Mouse (Mus musculus) liver, embryonic 16.5 days (tissue): ENCODE measurements around the gene Gm21188. TPM values are rescaled to one million over a fixed set of nuclear protein-coding genes. Genes with fewer than 3 reads are reported as not detected.
"Not testable (repeated sequence)": the region's sequence is repeated elsewhere in the genome, so short reads cannot be mapped to it uniquely, and the experiment has no call there.

ENCODE experiments used
- ATAC-seq: fragments of 200-750 bp; cut with Nextera tagmentation; 2 replicates; pipeline ENCODE4 v1.8.0; 2017; ENCODE audit warnings: low read depth, mild to moderate bottlenecking, moderate number of reproducible peaks, moderate library complexity
- H3K27ac ChIP-seq: fragments of 300-500 bp; sonication (generic); 2 replicates; pipeline ENCODE4 v1.5.1; 2014; ENCODE audit warnings: mild to moderate bottlenecking, low read length
- H3K27me3 ChIP-seq: fragments of 300-500 bp; sonication (generic); 2 replicates; pipeline ENCODE4 v1.6.1; 2014; ENCODE audit warnings: low read depth, low read length, mixed read lengths; ENCODE audit not compliant: control insufficient read depth, insufficient read depth
- H3K36me3 ChIP-seq: fragments of 300-500 bp; sonication (generic); 2 replicates; pipeline ENCODE4 v1.6.1; 2014; ENCODE audit warnings: mild to moderate bottlenecking; ENCODE audit not compliant: control insufficient read depth, insufficient read depth
- H3K4me1 ChIP-seq: fragments of 300-500 bp; sonication (generic); 2 replicates; pipeline ENCODE4 v1.6.1; 2014; ENCODE audit warnings: low read depth, low read length, mixed read lengths; ENCODE audit not compliant: control insufficient read depth
- H3K4me2 ChIP-seq: fragments of 300-500 bp; sonication (generic); 2 replicates; pipeline ENCODE4 v1.6.1; 2014; ENCODE audit warnings: low read depth, low read length, mixed read lengths
- H3K4me3 ChIP-seq: fragments of 300-500 bp; sonication (generic); 2 replicates; pipeline ENCODE4 v1.5.1; 2014; ENCODE audit warnings: low read depth, mild to moderate bottlenecking, low read length
- H3K9ac ChIP-seq: fragments of 300-500 bp; sonication (generic); 2 replicates; pipeline ENCODE4 v1.6.1; 2014; ENCODE audit warnings: low read depth, low read length
- H3K9me3 ChIP-seq: fragments of 300-500 bp; sonication (generic); replicated peaks from 2 replicates; pipeline ENCODE4 v1.6.1; 2016; ENCODE audit warnings: low read length; ENCODE audit not compliant: control insufficient read depth
- WGBS: fragments of 180-500 bp; shearing (Covaris S2); extraction: QIAGEN DNeasy Blood & Tissue Kit; methylation state at CpG from one replicate; pipeline ENCODE4 v1.1.7; 2014; ENCODE audit not compliant: insufficient replicate concordance; 5-methylcytosine and 5-hydroxymethylcytosine counted together
- polyA plus RNA-seq: library from polyadenylated mRNA; unstranded; fragments of >200 nt; fragmentation: Nextera tagmentation; extraction: Ambion mirVana; gene quantifications from 2 replicates; pipeline ENCODE4 v1.2.1, GENCODE M21; 2015

Gm21188 gene
- polyA plus RNA-seq, 1 experiment from 2014 or later: 0.50 TPM

GRCm38 (mm10) chr13:120062903-120063302, 10.9 kb upstream of the Gm21188 start:
- H3K27ac ChIP-seq, H3K9ac ChIP-seq, H3K27me3 ChIP-seq, H3K4me2 ChIP-seq, H3K36me3 ChIP-seq, H3K4me3 ChIP-seq, H3K4me1 ChIP-seq, ATAC-seq, H3K9me3 ChIP-seq: not testable (repeated sequence)
- WGBS: no CpG with 5 or more reads among the region's 4 CpGs

- ATAC-seq, H3K27me3 ChIP-seq: not testable (repeated sequence)
- no CpG with 5 or more reads among the region's 5 CpGs for WGBS
Measured at GRCm38 (mm10) chr13:120048608-120049007, 3.4 kb downstream of the Gm21188 start.

GRCm38 (mm10) chr13:120048186-120048585, 3.8 kb downstream of the Gm21188 start:
- H3K9me3 ChIP-seq, H3K27ac ChIP-seq, H3K36me3 ChIP-seq, H3K4me3 ChIP-seq, H3K27me3 ChIP-seq, ATAC-seq, H3K4me1 ChIP-seq, H3K9ac ChIP-seq, H3K4me2 ChIP-seq: not testable (repeated sequence)
- no CpG with 5 or more reads among the region's 2 CpGs for WGBS

More at GRCm38 (mm10) chr13:120048608-120049007, 3.4 kb downstream of the Gm21188 start:
- not testable (repeated sequence) for H3K9me3 ChIP-seq, H3K27ac ChIP-seq, H3K9ac ChIP-seq, H3K4me1 ChIP-seq, H3K4me3 ChIP-seq, H3K4me2 ChIP-seq, H3K36me3 ChIP-seq

- H3K9ac ChIP-seq, H3K4me3 ChIP-seq, H3K27ac ChIP-seq, ATAC-seq, H3K4me2 ChIP-seq, H3K36me3 ChIP-seq, H3K27me3 ChIP-seq, H3K9me3 ChIP-seq, H3K4me1 ChIP-seq: not testable (repeated sequence)
- WGBS: 2% methylated on average over 8 of the region's 40 CpGs
Measured at GRCm38 (mm10) chr13:120046422-120047209, 5.4 kb downstream of the Gm21188 start.

- H3K4me2 ChIP-seq, ATAC-seq, H3K36me3 ChIP-seq, H3K4me3 ChIP-seq, H3K4me1 ChIP-seq, H3K9me3 ChIP-seq, H3K27ac ChIP-seq, H3K27me3 ChIP-seq, H3K9ac ChIP-seq: not testable (repeated sequence)
- no CpG with 5 or more reads among the region's 1 CpGs for WGBS
Measured at GRCm38 (mm10) chr13:120041145-120041544, 10.8 kb downstream of the Gm21188 start.

GRCm38 (mm10) chr13:120037881-120038280, 14.1 kb downstream of the Gm21188 start:
- peaks cover 11% of the 10 kb centered on the region for H3K27me3 ChIP-seq
- not testable (repeated sequence) for H3K4me1 ChIP-seq, H3K9ac ChIP-seq, ATAC-seq, H3K9me3 ChIP-seq, H3K4me2 ChIP-seq, H3K27ac ChIP-seq, H3K4me3 ChIP-seq, H3K36me3 ChIP-seq
- 8% methylated on average over 6 of the region's 6 CpGs for WGBS

- H3K9ac ChIP-seq, H3K4me1 ChIP-seq, H3K27ac ChIP-seq, H3K36me3 ChIP-seq, H3K4me2 ChIP-seq, H3K4me3 ChIP-seq, H3K9me3 ChIP-seq, ATAC-seq: not testable (repeated sequence)
- 2% methylated on average over 23 of the region's 25 CpGs for WGBS
- peaks cover 11% of the 10 kb centered on the region for H3K27me3 ChIP-seq
Measured at GRCm38 (mm10) chr13:120036577-120037115, 15.3 kb downstream of the Gm21188 start.

GRCm38 (mm10) chr13:120035151-120035550, 16.8 kb downstream of the Gm21188 start:
- ATAC-seq, H3K4me3 ChIP-seq, H3K4me1 ChIP-seq, H3K36me3 ChIP-seq, H3K9ac ChIP-seq, H3K9me3 ChIP-seq, H3K27ac ChIP-seq, H3K4me2 ChIP-seq: not testable (repeated sequence)
- WGBS: 1% methylated on average over 7 of the region's 18 CpGs
- peaks cover 11% of the 10 kb centered on the region for H3K27me3 ChIP-seq

- not testable (repeated sequence) for H3K4me3 ChIP-seq, ATAC-seq, H3K4me2 ChIP-seq, H3K27ac ChIP-seq, H3K4me1 ChIP-seq, H3K9ac ChIP-seq, H3K9me3 ChIP-seq, H3K36me3 ChIP-seq
- peaks cover 11% of the 10 kb centered on the region for H3K27me3 ChIP-seq
- WGBS: 8% methylated on average over 3 of the region's 10 CpGs
Measured at GRCm38 (mm10) chr13:120034637-120035036, 17.4 kb downstream of the Gm21188 start.
